Mouse (Mus musculus): Measurements from ENCODE around the gene Zfp61. TPM values are rescaled to one million over a fixed set of nuclear protein-coding genes. Genes with fewer than 3 reads are reported as not detected.
A peak's percentile ranks its signal among the peaks of the same experiment; 100 is the strongest.

The Zfp61 gene
- total RNA-seq, 1 experiment: 22.4 TPM

GRCm38 (mm10) chr7:24259306-24259999 is 41.6 kb downstream of the Zfp61 start:
- no peak for DNase-seq (ENCODE audit: low read depth, low spot score)
- Histone ChIP-seq H3K27ac (ENCODE audit: insufficient read depth, low read depth, low read length, poor library complexity, severe bottlenecking) (no peak overlapping the region), H3K4me3 (ENCODE audit: insufficient read depth in 1 of 2, low read depth in 1 of 2, low read length in 2 of 2, poor library complexity in 1 of 2, severe bottlenecking in 1 of 2) (no peak overlapping the region), H3K4me1 (ENCODE audit: control insufficient read depth in 2 of 2, insufficient read depth in 2 of 2, low read length in 2 of 2, poor library complexity in 1 of 2) (no peaks in the 10 kb centered on the region), H3K9me3 (ENCODE audit: control insufficient read depth, insufficient read depth, low read depth, low read length) (no peaks in the 10 kb centered on the region), H3K9ac (ENCODE audit: insufficient read depth, low read depth, low read length, poor library complexity, severe bottlenecking) (no peak overlapping the region), H3K36me3 (ENCODE audit: control insufficient read depth, insufficient read depth, low read length, poor library complexity, severe bottlenecking) (peaks cover 2% of the 10 kb centered on the region; the same call in 1 of the 2 replicates)
- TF ChIP-seq ZNF384 (IDR thresholded peaks at IDR 0.05; ENCODE audit: low read depth, low read length) (no peak), ZC3H11A (IDR thresholded peaks at IDR 0.05; ENCODE audit: borderline replicate concordance, low read depth, low read length) (no peak), HCFC1 (IDR thresholded peaks at IDR 0.05; ENCODE audit: borderline replicate concordance, insufficient read depth, low read length) (no peak), MAFK (IDR thresholded peaks at IDR 0.05; ENCODE audit: insufficient read depth, low read depth, low read length) (no peak), CHD2 (IDR thresholded peaks at IDR 0.05; ENCODE audit: low read depth, low read length) (no peak)
- in situ Hi-C loops (cut with MboI; ENCODE audit: low sequenced_read_pairs in 2 of 2, unreplicated experiment in 2 of 2): no loop called here

- no peaks in the 10 kb centered on the region for H3K4me1 ChIP-seq (ENCODE audit: control insufficient read depth in 2 of 2, insufficient read depth in 2 of 2, low read length in 2 of 2, poor library complexity in 1 of 2)
- TF ChIP-seq ZC3H11A (IDR thresholded peaks at IDR 0.05; ENCODE audit: borderline replicate concordance, low read depth, low read length): no peak
- peak; percentile 62; the same call in 1 of the 2 replicates for TF ChIP-seq CHD2 (IDR thresholded peaks at IDR 0.05; ENCODE audit: low read depth, low read length)
- no peak for TF ChIP-seq MAFK (IDR thresholded peaks at IDR 0.05; ENCODE audit: insufficient read depth, low read depth, low read length)
- TF ChIP-seq HCFC1 (IDR thresholded peaks at IDR 0.05; ENCODE audit: borderline replicate concordance, insufficient read depth, low read length): peak; percentile 99
- TF ChIP-seq ZNF384 (IDR thresholded peaks at IDR 0.05; ENCODE audit: low read depth, low read length): no peak
- H3K9ac ChIP-seq (ENCODE audit: insufficient read depth, low read depth, low read length, poor library complexity, severe bottlenecking): no peak within 1 kb of the TSS; the same call in 1 of the 2 replicates
- H3K36me3 ChIP-seq (ENCODE audit: control insufficient read depth, insufficient read depth, low read length, poor library complexity, severe bottlenecking): no peaks in the 10 kb centered on the region
- H3K9me3 ChIP-seq (ENCODE audit: control insufficient read depth, insufficient read depth, low read depth, low read length): no peaks in the 10 kb centered on the region
- peak; percentile 69 for DNase-seq (ENCODE audit: low read depth, low spot score)
- no peak within 1 kb of the TSS for H3K27ac ChIP-seq (ENCODE audit: insufficient read depth, low read depth, low read length, poor library complexity, severe bottlenecking)
- H3K4me3 ChIP-seq (ENCODE audit: insufficient read depth in 1 of 2, low read depth in 1 of 2, low read length in 2 of 2, poor library complexity in 1 of 2, severe bottlenecking in 1 of 2): peak within 1 kb of the TSS; percentile 53 to 75
- in situ Hi-C loops (cut with MboI; ENCODE audit: low sequenced_read_pairs in 2 of 2, unreplicated experiment in 2 of 2): no loop called here
Measured at GRCm38 (mm10) chr7:24254633-24255474, 46.2 kb downstream of the Zfp61 start, which contains the start of gene Zfp108. Gene Zfp108 (plus strand): TSS chr7:24254794.

GRCm38 (mm10) chr7:24253779-24254615 is 47.0 kb downstream of the Zfp61 start:
- no peaks in the 10 kb centered on the region for H3K9me3 ChIP-seq (ENCODE audit: control insufficient read depth, insufficient read depth, low read depth, low read length)
- TF ChIP-seq CHD2 (IDR thresholded peaks at IDR 0.05; ENCODE audit: low read depth, low read length) (no peak), HCFC1 (IDR thresholded peaks at IDR 0.05; ENCODE audit: borderline replicate concordance, insufficient read depth, low read length) (no peak), ZC3H11A (IDR thresholded peaks at IDR 0.05; ENCODE audit: borderline replicate concordance, low read depth, low read length) (no peak), MAFK (IDR thresholded peaks at IDR 0.05; ENCODE audit: insufficient read depth, low read depth, low read length) (no peak), ZNF384 (IDR thresholded peaks at IDR 0.05; ENCODE audit: low read depth, low read length) (no peak)
- H3K9ac ChIP-seq (ENCODE audit: insufficient read depth, low read depth, low read length, poor library complexity, severe bottlenecking): no peak overlapping the region
- peak; percentile 35 for DNase-seq (ENCODE audit: low read depth, low spot score)
- H3K4me3 ChIP-seq (ENCODE audit: insufficient read depth in 1 of 2, low read depth in 1 of 2, low read length in 2 of 2, poor library complexity in 1 of 2, severe bottlenecking in 1 of 2): peak overlapping the region in 1 of 2 experiments; percentile 75; a peak in 2 of 4 replicates
- H3K36me3 ChIP-seq (ENCODE audit: control insufficient read depth, insufficient read depth, low read length, poor library complexity, severe bottlenecking): no peaks in the 10 kb centered on the region
- no peak overlapping the region for H3K27ac ChIP-seq (ENCODE audit: insufficient read depth, low read depth, low read length, poor library complexity, severe bottlenecking)
- in situ Hi-C loops (cut with MboI; ENCODE audit: low sequenced_read_pairs in 2 of 2, unreplicated experiment in 2 of 2): no loop called here
- no peaks in the 10 kb centered on the region for H3K4me1 ChIP-seq (ENCODE audit: control insufficient read depth in 2 of 2, insufficient read depth in 2 of 2, low read length in 2 of 2, poor library complexity in 1 of 2)

Other genes with a start within 250 kb of the Zfp61 start
- not detected in 2 replicates for gene Vmn1r183, start 248.0 kb downstream of the Zfp61 start, total RNA-seq (2012; rRNA removed)
- gene Zfp180, start 219.3 kb downstream of the Zfp61 start, total RNA-seq (2012; rRNA removed): 17.8 and 22.0 TPM in 2 replicates
- gene Zfp112, start 188.9 kb downstream of the Zfp61 start, total RNA-seq (2012; rRNA removed): 0.90 and 0.98 TPM in 2 replicates
- 4.7 and 4.8 TPM in 2 replicates for gene Zfp235, start 167.1 kb downstream of the Zfp61 start, total RNA-seq (2012; rRNA removed)
- gene Zfp114, start 126.2 kb downstream of the Zfp61 start, total RNA-seq (2012; rRNA removed): 2.9 and 3.0 TPM in 2 replicates
- gene Zfp111, start 89.8 kb downstream of the Zfp61 start, total RNA-seq (2012; rRNA removed): 7.8 and 8.5 TPM in 2 replicates
- 4.5 and 6.7 TPM in 2 replicates for gene Zfp109, start 63.7 kb downstream of the Zfp61 start, total RNA-seq (2012; rRNA removed)
- 1.5 and 2.1 TPM in 2 replicates for gene Zfp108, start 46.4 kb downstream of the Zfp61 start, total RNA-seq (2012; rRNA removed)
- gene Zfp93, start 30.8 kb downstream of the Zfp61 start, total RNA-seq (2012; rRNA removed): 4.2 and 4.7 TPM in 2 replicates
- 5.4 and 8.0 TPM in 2 replicates for gene Zfp94, start 15.4 kb upstream of the Zfp61 start, total RNA-seq (2012; rRNA removed)
- gene Tescl, start 32.7 kb upstream of the Zfp61 start, total RNA-seq (2012; rRNA removed): 2.3 and 2.4 TPM in 2 replicates
- gene Lypd5, start 48.0 kb upstream of the Zfp61 start, total RNA-seq (2012; rRNA removed): not detected in 2 replicates
- 3.2 and 5.3 TPM in 2 replicates for gene Kcnn4, start 69.0 kb upstream of the Zfp61 start, total RNA-seq (2012; rRNA removed)
- gene Smg9, start 98.4 kb upstream of the Zfp61 start, total RNA-seq (2012; rRNA removed): 25.7 and 35.7 TPM in 2 replicates
- 0.16 TPM in 1 of 2 replicates, not detected in the other for gene Irgc1, start 151.1 kb upstream of the Zfp61 start, total RNA-seq (2012; rRNA removed)
- 99.5 and 118 TPM in 2 replicates for gene Plaur, start 161.3 kb upstream of the Zfp61 start, total RNA-seq (2012; rRNA removed)
- 10.8 and 21.4 TPM in 2 replicates for gene Cadm4, start 180.8 kb upstream of the Zfp61 start, total RNA-seq (2012; rRNA removed)
- 94.1 and 114 TPM in 2 replicates for gene Zfp428, start 205.8 kb upstream of the Zfp61 start, total RNA-seq (2012; rRNA removed)
- 1.2 and 1.6 TPM in 2 replicates for gene AC161166.1, start 211.2 kb upstream of the Zfp61 start, total RNA-seq (2012; rRNA removed)
- gene Irgq, start 229.5 kb upstream of the Zfp61 start, total RNA-seq (2012; rRNA removed): 6.2 and 6.4 TPM in 2 replicates
- gene Pinlyp, start 244.9 kb upstream of the Zfp61 start, total RNA-seq (2012; rRNA removed): 0.58 TPM in 1 of 2 replicates, not detected in the other
- 69.7 and 144 TPM in 2 replicates for gene Xrcc1, start 245.1 kb upstream of the Zfp61 start, total RNA-seq (2012; rRNA removed)